Mouse (Mus musculus): ENCODE measurements around the gene Mterf1b.

Gene Mterf1b

GRCm38 (mm10) chr5:4245004-4245403, 52.8 kb downstream of the Mterf1b start:
- DNase-seq (ENCODE audit: low spot score in 2 of 2) = no peak

GRCm38 (mm10) chr5:4246095-4246494, 53.9 kb downstream of the Mterf1b start:
- no peak for DNase-seq (ENCODE audit: low spot score in 2 of 2)
